Mouse (Mus musculus): ENCODE data around the gene Traf3ip3. TPM values are rescaled to one million over a fixed set of nuclear protein-coding genes. Genes with fewer than 3 reads are reported as not detected.

Gene Traf3ip3
- polyA plus RNA-seq, 1 experiment from 2014 or later, result 4.5 TPM

DNA sequence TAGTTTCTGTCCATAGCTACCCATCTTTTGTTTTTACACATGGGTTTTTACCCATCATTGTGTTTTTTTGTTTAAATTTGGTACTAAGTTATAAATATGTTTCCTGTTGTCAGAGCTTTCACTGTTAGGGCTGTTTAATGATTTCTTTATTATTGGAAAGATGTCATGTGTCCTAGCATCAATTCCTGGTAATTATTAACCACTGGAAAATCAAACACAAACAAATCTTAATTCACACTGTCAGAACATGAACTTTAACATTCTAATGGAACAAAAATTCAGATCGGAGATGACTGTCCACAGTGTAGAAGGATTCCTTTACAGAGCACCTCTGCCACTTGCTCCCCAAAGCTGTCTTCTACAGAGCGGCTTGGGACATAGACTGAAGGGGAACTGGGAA is 3.9 kb upstream of the Traf3ip3 start:
- no peaks in the 10 kb centered on the region for H3K9me3 ChIP-seq
- H3K4me2 ChIP-seq, result no peak overlapping the region
- ATAC-seq (ENCODE audit: insufficient number of reproducible peaks, insufficient read depth, low FRiP score, low TSS enrichment, low read depth), result no peak
- H3K27me3 ChIP-seq, result no peaks in the 10 kb centered on the region
- H3K4me3 ChIP-seq (replicated peaks), result no peak overlapping the region
- H3K4me1 ChIP-seq (replicated peaks), result no peaks in the 10 kb centered on the region
- no peak overlapping the region for H3K27ac ChIP-seq
- no peaks in the 10 kb centered on the region for H3K36me3 ChIP-seq
- WGBS, result 91% methylated on average over 2 of the region's 2 CpGs
- H3K9ac ChIP-seq (replicated peaks), result no peak overlapping the region

DNA sequence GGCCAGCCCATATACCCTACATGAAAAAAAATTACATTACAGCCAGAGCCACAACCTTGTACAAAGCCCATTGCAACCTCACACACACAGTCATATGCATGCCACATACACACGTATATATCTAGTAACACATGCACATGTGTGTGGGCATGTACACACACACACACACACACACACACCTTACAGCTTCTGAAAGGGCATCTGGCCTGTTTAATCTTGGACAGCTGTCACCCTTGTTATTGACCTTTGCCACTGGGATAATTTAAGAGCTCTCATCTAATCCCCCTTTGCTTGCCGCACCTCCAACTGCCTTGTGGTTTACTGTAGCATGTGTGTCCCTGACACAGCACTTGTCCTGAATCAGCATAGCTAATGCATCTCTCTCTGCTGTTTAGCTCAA is 2.3 kb upstream of the Traf3ip3 start:
- Histone ChIP-seq H3K36me3 (no peaks in the 10 kb centered on the region), H3K9me3 (no peaks in the 10 kb centered on the region), H3K27ac (no peak overlapping the region), H3K4me1 (replicated peaks) (no peaks in the 10 kb centered on the region), H3K4me2 (no peak overlapping the region), H3K9ac (replicated peaks) (no peak overlapping the region), H3K27me3 (no peaks in the 10 kb centered on the region), H3K4me3 (replicated peaks) (no peak overlapping the region)
- ATAC-seq (ENCODE audit: insufficient number of reproducible peaks, insufficient read depth, low FRiP score, low TSS enrichment, low read depth), result no peak
- 38% methylated on average over 2 of the region's 2 CpGs for WGBS

DNA sequence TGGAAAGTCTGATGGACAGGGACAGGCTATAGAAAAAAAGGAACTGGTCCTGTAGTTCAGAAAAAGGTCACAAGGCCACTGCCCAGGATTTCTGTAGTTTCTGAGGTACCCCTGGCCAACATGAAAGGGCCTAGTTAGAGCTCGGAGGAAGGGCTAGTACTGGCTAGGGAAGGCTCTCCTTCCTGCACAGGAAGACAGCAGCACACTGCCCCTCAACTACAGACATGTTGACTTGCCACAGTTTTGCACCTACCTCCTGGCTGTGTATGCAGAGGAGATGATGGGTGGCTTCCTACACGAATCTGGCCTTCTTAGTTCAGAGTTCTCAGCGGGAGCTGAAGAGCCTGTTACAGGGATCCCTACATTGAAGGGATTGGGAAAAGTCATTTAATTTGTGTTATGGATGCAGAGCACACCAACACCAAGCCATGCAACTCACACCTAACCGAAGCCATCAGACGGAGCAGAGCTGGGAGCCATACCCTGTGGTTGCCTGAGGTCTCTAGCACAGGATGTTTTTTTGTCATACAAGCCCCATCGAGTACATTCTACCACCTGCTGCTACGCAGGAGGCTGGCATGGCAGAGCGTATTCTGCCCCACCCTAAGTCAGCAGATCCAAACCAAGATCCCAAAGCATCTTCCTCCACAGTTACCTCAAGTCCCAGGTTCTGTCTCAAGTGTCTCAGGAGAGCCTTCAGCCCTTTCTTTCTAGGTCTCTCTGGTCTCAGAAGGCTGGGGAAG is 692 bp downstream of the Traf3ip3 start:
- H3K9me3 ChIP-seq, result no peaks in the 10 kb centered on the region
- H3K9ac ChIP-seq (replicated peaks), result no peak overlapping the region
- no peak overlapping the region for H3K4me3 ChIP-seq (replicated peaks)
- WGBS, result 84% methylated on average over 8 of the region's 8 CpGs
- no peak for ATAC-seq (ENCODE audit: insufficient number of reproducible peaks, insufficient read depth, low FRiP score, low TSS enrichment, low read depth)
- H3K27ac ChIP-seq, result no peak overlapping the region
- H3K27me3 ChIP-seq, result no peaks in the 10 kb centered on the region
- H3K4me1 ChIP-seq (replicated peaks), result no peaks in the 10 kb centered on the region
- H3K4me2 ChIP-seq, result no peak overlapping the region
- H3K36me3 ChIP-seq, result no peaks in the 10 kb centered on the region

GRCm38 (mm10) chr1:193198312-193198711 is 3.2 kb downstream of the Traf3ip3 start:
- 85% methylated on average over 2 of the region's 2 CpGs for WGBS
- H3K27ac ChIP-seq, result no peak overlapping the region
- no peak overlapping the region for H3K4me2 ChIP-seq
- H3K9me3 ChIP-seq, result no peaks in the 10 kb centered on the region
- H3K4me1 ChIP-seq (replicated peaks), result no peaks in the 10 kb centered on the region
- no peaks in the 10 kb centered on the region for H3K36me3 ChIP-seq
- ATAC-seq (ENCODE audit: insufficient number of reproducible peaks, insufficient read depth, low FRiP score, low TSS enrichment, low read depth), result no peak; the same call in 1 of the 2 replicates
- no peak overlapping the region for H3K9ac ChIP-seq (replicated peaks)
- no peaks in the 10 kb centered on the region for H3K27me3 ChIP-seq
- H3K4me3 ChIP-seq (replicated peaks), result no peak overlapping the region

DNA sequence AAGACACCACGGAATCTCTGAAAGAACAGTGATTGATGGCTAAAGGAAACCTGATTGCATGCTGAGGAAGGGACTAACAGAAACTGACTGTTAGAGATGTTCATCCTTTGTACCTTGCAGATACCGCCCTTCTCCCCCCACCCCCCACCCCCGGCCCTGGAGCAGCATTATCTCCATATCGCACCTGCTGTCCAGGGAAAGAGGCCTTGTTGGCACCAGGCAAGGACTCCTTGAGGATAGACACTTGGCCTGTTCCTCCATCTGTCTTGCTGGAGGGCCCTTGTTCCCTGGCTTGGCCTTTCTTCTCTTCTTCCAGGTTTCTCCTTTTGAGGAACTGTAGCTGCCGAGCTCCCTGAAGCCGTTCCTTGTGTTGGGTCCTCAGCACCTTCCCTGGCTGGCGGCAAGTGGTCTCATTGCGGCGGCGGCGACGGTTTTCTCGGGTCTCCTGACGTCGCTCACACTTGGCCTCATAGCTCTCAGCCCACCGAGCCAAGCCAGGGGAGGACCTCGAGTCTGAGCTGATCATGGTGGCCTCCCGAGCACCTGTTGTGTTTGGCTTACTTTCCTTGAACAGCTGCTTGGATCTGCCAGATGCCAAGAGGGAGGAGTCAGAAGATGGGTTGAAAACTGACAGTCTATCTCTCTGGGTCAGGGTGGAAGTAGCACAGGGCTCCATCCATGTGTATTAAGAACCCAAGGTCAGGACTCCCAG is 3.9 kb downstream of the Traf3ip3 start:
- Histone ChIP-seq H3K4me2 (no peak overlapping the region), H3K27me3 (no peaks in the 10 kb centered on the region), H3K27ac (no peak overlapping the region), H3K4me1 (replicated peaks) (no peaks in the 10 kb centered on the region), H3K9ac (replicated peaks) (no peak overlapping the region), H3K36me3 (no peaks in the 10 kb centered on the region), H3K9me3 (no peaks in the 10 kb centered on the region), H3K4me3 (replicated peaks) (no peak overlapping the region)
- 86% methylated on average over 18 of the region's 18 CpGs for WGBS
- ATAC-seq (ENCODE audit: insufficient number of reproducible peaks, insufficient read depth, low FRiP score, low TSS enrichment, low read depth), result no peak

- Histone ChIP-seq H3K36me3 (no peaks in the 10 kb centered on the region), H3K9ac (replicated peaks) (no peak overlapping the region), H3K27me3 (no peaks in the 10 kb centered on the region), H3K4me3 (replicated peaks) (no peak overlapping the region), H3K9me3 (no peaks in the 10 kb centered on the region), H3K4me2 (no peak overlapping the region), H3K4me1 (replicated peaks) (peaks cover 3% of the 10 kb centered on the region), H3K27ac (0 out of 2 replicates have a peak overlapping the region, but pooled peaks have one; percentile 17)
- ATAC-seq (ENCODE audit: insufficient number of reproducible peaks, insufficient read depth, low FRiP score, low TSS enrichment, low read depth), result no peak
- WGBS, result 72% methylated on average over 3 of the region's 3 CpGs
These were observed 6.2 kb downstream of the Traf3ip3 start for GRCm38 (mm10) chr1:193195169-193195810.

DNA sequence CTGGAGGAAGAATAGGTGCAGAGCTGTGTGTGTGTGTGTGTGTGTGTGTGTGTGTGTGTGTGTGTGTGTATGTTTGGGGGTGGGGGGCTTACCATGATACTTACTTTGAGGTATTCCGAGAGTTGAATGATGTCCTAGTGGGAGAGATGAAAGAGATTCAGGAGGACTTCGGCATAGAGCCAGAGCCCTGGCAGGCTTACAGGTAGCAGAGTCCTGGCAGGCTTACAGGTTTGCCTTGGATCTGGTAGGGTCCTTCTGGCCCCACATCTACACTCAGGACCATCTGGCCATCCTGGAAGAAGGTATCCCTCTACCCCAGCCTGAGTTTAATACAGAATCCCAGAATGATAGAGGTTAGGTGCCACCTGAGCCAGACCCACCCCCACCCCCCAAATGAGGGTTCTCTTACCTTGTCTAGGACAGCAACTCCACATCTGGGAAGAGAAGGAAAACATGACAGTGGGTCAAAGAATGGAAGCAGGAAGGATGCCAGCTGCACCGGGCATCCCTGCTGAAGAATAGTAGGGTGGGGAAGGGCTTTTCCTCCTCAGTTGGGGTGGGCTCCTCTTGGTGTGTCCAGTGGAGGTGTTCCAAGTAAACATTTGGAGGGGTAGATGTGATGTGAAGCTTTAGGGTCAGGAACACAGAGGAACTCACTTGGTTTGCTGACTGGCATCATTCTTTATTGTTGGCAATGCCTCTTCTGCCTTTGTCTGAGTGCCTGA is 6.9 kb downstream of the Traf3ip3 start:
- Histone ChIP-seq H3K4me1 (replicated peaks) (peaks cover 10% of the 10 kb centered on the region), H3K4me2 (no peak overlapping the region), H3K9ac (replicated peaks) (no peak overlapping the region), H3K27ac (no peak overlapping the region), H3K4me3 (replicated peaks) (no peak overlapping the region), H3K27me3 (no peaks in the 10 kb centered on the region), H3K9me3 (no peaks in the 10 kb centered on the region), H3K36me3 (no peaks in the 10 kb centered on the region)
- ATAC-seq (ENCODE audit: insufficient number of reproducible peaks, insufficient read depth, low FRiP score, low TSS enrichment, low read depth), result no peak
- 83% methylated on average over 3 of the region's 3 CpGs for WGBS

- H3K9ac ChIP-seq (replicated peaks), result no peak overlapping the region
- H3K9me3 ChIP-seq, result no peaks in the 10 kb centered on the region
- no peak overlapping the region for H3K4me3 ChIP-seq (replicated peaks)
- H3K36me3 ChIP-seq, result no peaks in the 10 kb centered on the region
- WGBS, result 91% methylated on average over 7 of the region's 7 CpGs
- H3K27me3 ChIP-seq, result no peaks in the 10 kb centered on the region
- no peak for ATAC-seq (ENCODE audit: insufficient number of reproducible peaks, insufficient read depth, low FRiP score, low TSS enrichment, low read depth)
- peaks cover 25% of the 10 kb centered on the region for H3K4me1 ChIP-seq (replicated peaks)
- H3K4me2 ChIP-seq, result no peak overlapping the region
- no peak overlapping the region for H3K27ac ChIP-seq
These were observed 9.7 kb downstream of the Traf3ip3 start for GRCm38 (mm10) chr1:193191675-193192283.

- no peaks in the 10 kb centered on the region for H3K36me3 ChIP-seq
- no peak overlapping the region for H3K9ac ChIP-seq (replicated peaks)
- H3K9me3 ChIP-seq, result no peaks in the 10 kb centered on the region
- no peak for ATAC-seq (ENCODE audit: insufficient number of reproducible peaks, insufficient read depth, low FRiP score, low TSS enrichment, low read depth)
- H3K4me1 ChIP-seq (replicated peaks), result peaks cover 26% of the 10 kb centered on the region
- H3K4me2 ChIP-seq, result peak overlapping the region; percentile 30; the same call in 1 of the 2 replicates
- no peak overlapping the region for H3K4me3 ChIP-seq (replicated peaks)
- no peaks in the 10 kb centered on the region; the same call in 1 of the 2 replicates for H3K27me3 ChIP-seq
- peak overlapping the region; percentile 84 for H3K27ac ChIP-seq
- 53% methylated on average over 3 of the region's 3 CpGs for WGBS
These were observed 11.7 kb downstream of the Traf3ip3 start for GRCm38 (mm10) chr1:193189771-193190170.

- WGBS, result 16% methylated on average over 9 of the region's 9 CpGs
- Histone ChIP-seq H3K4me3 (replicated peaks) (no peak overlapping the region), H3K9ac (replicated peaks) (peak overlapping the region; percentile 12; the same call in 1 of the 2 replicates), H3K4me1 (replicated peaks) (peaks cover 31% of the 10 kb centered on the region), H3K36me3 (no peaks in the 10 kb centered on the region), H3K9me3 (no peaks in the 10 kb centered on the region), H3K27me3 (no peaks in the 10 kb centered on the region; the same call in 1 of the 2 replicates), H3K27ac (peak overlapping the region; percentile 84), H3K4me2 (peak overlapping the region; percentile 30)
- peak; percentile 93 for ATAC-seq (ENCODE audit: insufficient number of reproducible peaks, insufficient read depth, low FRiP score, low TSS enrichment, low read depth)
These were observed 12.3 kb downstream of the Traf3ip3 start for GRCm38 (mm10) chr1:193189151-193189621.

Measured in limb, embryonic 12.5 days (tissue).